Mouse (Mus musculus): ENCODE measurements around the gene Mfap3. TPM values are rescaled to one million over a fixed set of nuclear protein-coding genes. Genes with fewer than 3 reads are reported as not detected.
"Not testable (repeated sequence)": the region's sequence is repeated elsewhere in the genome, so short reads cannot be mapped to it uniquely, and the experiment has no call there.

The Mfap3 gene
- polyA plus RNA-seq, 1 experiment from 2014 or later = 56.3 TPM

GRCm38 (mm10) chr11:57532306-57532705 is 13.8 kb downstream of the Mfap3 start:
- Histone ChIP-seq H3K4me3 (no peak overlapping the region), H3K27me3 (no peaks in the 10 kb centered on the region), H3K4me2 (replicated peaks) (no peak overlapping the region), H3K9ac (no peak overlapping the region), H3K27ac (no peak overlapping the region), H3K4me1 (no peaks in the 10 kb centered on the region), H3K36me3 (peaks cover 63% of the 10 kb centered on the region), H3K9me3 (no peaks in the 10 kb centered on the region)
- no peak for ATAC-seq (ENCODE audit: low FRiP score, low read depth)
- 95% methylated on average over 4 of the region's 4 CpGs for WGBS

GRCm38 (mm10) chr11:57535912-57536311 is 17.4 kb downstream of the Mfap3 start:
- no peak for ATAC-seq (ENCODE audit: low FRiP score, low read depth)
- Histone ChIP-seq H3K9ac (no peak overlapping the region), H3K9me3 (no peaks in the 10 kb centered on the region), H3K4me2 (replicated peaks) (no peak overlapping the region), H3K4me3 (no peak overlapping the region), H3K27ac (no peak overlapping the region), H3K36me3 (peaks cover 29% of the 10 kb centered on the region), H3K4me1 (no peaks in the 10 kb centered on the region), H3K27me3 (no peaks in the 10 kb centered on the region)
- 94% methylated on average over 5 of the region's 5 CpGs for WGBS

GRCm38 (mm10) chr11:57539841-57540418 is 21.5 kb downstream of the Mfap3 start:
- ATAC-seq (ENCODE audit: low FRiP score, low read depth) = no peak
- Histone ChIP-seq H3K9me3 (no peaks in the 10 kb centered on the region), H3K27ac (no peak overlapping the region), H3K4me3 (no peak overlapping the region), H3K36me3 (no peaks in the 10 kb centered on the region), H3K4me1 (no peaks in the 10 kb centered on the region), H3K9ac (no peak overlapping the region), H3K27me3 (no peaks in the 10 kb centered on the region), H3K4me2 (replicated peaks) (no peak overlapping the region)
- 76% methylated on average over 5 of the region's 5 CpGs for WGBS

GRCm38 (mm10) chr11:57540681-57541080 is 22.2 kb downstream of the Mfap3 start:
- H3K9me3 ChIP-seq = no peaks in the 10 kb centered on the region
- no peak for ATAC-seq (ENCODE audit: low FRiP score, low read depth)
- H3K9ac ChIP-seq = no peak overlapping the region
- no peaks in the 10 kb centered on the region for H3K4me1 ChIP-seq
- H3K36me3 ChIP-seq = no peaks in the 10 kb centered on the region
- no peak overlapping the region for H3K4me3 ChIP-seq
- no peak overlapping the region for H3K27ac ChIP-seq
- no peaks in the 10 kb centered on the region for H3K27me3 ChIP-seq
- no peak overlapping the region for H3K4me2 ChIP-seq (replicated peaks)
- WGBS = 90% methylated on average over 2 of the region's 2 CpGs

- no peak overlapping the region for H3K9ac ChIP-seq
- 20% methylated on average over 18 of the region's 18 CpGs for WGBS
- H3K4me3 ChIP-seq = peak overlapping the region; percentile 5; the same call in 1 of the 2 replicates
- H3K36me3 ChIP-seq = no peaks in the 10 kb centered on the region
- no peaks in the 10 kb centered on the region for H3K9me3 ChIP-seq
- H3K4me1 ChIP-seq = peaks cover 27% of the 10 kb centered on the region
- peak overlapping the region; percentile 54 for H3K4me2 ChIP-seq (replicated peaks)
- H3K27ac ChIP-seq = peak overlapping the region; percentile 11; the same call in 1 of the 2 replicates
- peaks cover 8% of the 10 kb centered on the region for H3K27me3 ChIP-seq
- peak; percentile 84 for ATAC-seq (ENCODE audit: low FRiP score, low read depth)
Observed at GRCm38 (mm10) chr11:57548618-57549550, 30.4 kb downstream of the Mfap3 start.

GRCm38 (mm10) chr11:57550230-57550629 is 31.8 kb downstream of the Mfap3 start:
- no peak overlapping the region for H3K4me2 ChIP-seq (replicated peaks)
- peaks cover 8% of the 10 kb centered on the region for H3K27me3 ChIP-seq
- H3K9me3 ChIP-seq = no peaks in the 10 kb centered on the region
- H3K27ac ChIP-seq = no peak overlapping the region
- no peaks in the 10 kb centered on the region for H3K36me3 ChIP-seq
- no peak overlapping the region for H3K4me3 ChIP-seq
- no peak overlapping the region for H3K9ac ChIP-seq
- WGBS = 89% methylated on average over 2 of the region's 2 CpGs
- ATAC-seq (ENCODE audit: low FRiP score, low read depth) = no peak
- peaks cover 27% of the 10 kb centered on the region for H3K4me1 ChIP-seq

GRCm38 (mm10) chr11:57551016-57551415 is 32.6 kb downstream of the Mfap3 start:
- no peak for ATAC-seq (ENCODE audit: low FRiP score, low read depth)
- no peak overlapping the region for H3K9ac ChIP-seq
- H3K4me1 ChIP-seq = peaks cover 27% of the 10 kb centered on the region
- H3K4me2 ChIP-seq (replicated peaks) = no peak overlapping the region
- H3K27me3 ChIP-seq = peaks cover 8% of the 10 kb centered on the region
- WGBS = 84% methylated on average over 8 of the region's 8 CpGs
- no peak overlapping the region for H3K27ac ChIP-seq
- H3K4me3 ChIP-seq = no peak overlapping the region
- H3K36me3 ChIP-seq = no peaks in the 10 kb centered on the region
- H3K9me3 ChIP-seq = no peaks in the 10 kb centered on the region

- Histone ChIP-seq H3K9ac (no peak overlapping the region), H3K4me3 (no peak overlapping the region), H3K27me3 (peaks cover 8% of the 10 kb centered on the region), H3K9me3 (no peaks in the 10 kb centered on the region), H3K4me2 (replicated peaks) (no peak overlapping the region), H3K4me1 (peaks cover 16% of the 10 kb centered on the region), H3K27ac (no peak overlapping the region), H3K36me3 (no peaks in the 10 kb centered on the region)
- no peak for ATAC-seq (ENCODE audit: low FRiP score, low read depth)
- 66% methylated on average over 9 of the region's 9 CpGs for WGBS
Observed at GRCm38 (mm10) chr11:57553015-57553780, 34.7 kb downstream of the Mfap3 start.

GRCm38 (mm10) chr11:57557936-57558335 is 39.5 kb downstream of the Mfap3 start:
- H3K9ac ChIP-seq; ATAC-seq (ENCODE audit: low FRiP score, low read depth); H3K36me3 ChIP-seq; H3K27ac ChIP-seq; H3K4me3 ChIP-seq; H3K9me3 ChIP-seq; H3K27me3 ChIP-seq; H3K4me1 ChIP-seq; H3K4me2 ChIP-seq (replicated peaks): not testable (repeated sequence)
- 69% methylated on average over 9 of the region's 10 CpGs for WGBS

- Histone ChIP-seq H3K9ac (no peak overlapping the region), H3K27ac (no peak overlapping the region), H3K27me3 (peaks cover 4% of the 10 kb centered on the region; the same call in 1 of the 2 replicates), H3K4me3 (no peak overlapping the region), H3K36me3 (no peaks in the 10 kb centered on the region), H3K4me1 (peaks cover 18% of the 10 kb centered on the region), H3K9me3 (peaks cover 6% of the 10 kb centered on the region; the same call in 1 of the 2 replicates), H3K4me2 (replicated peaks) (no peak overlapping the region)
- WGBS = 55% methylated on average over 12 of the region's 12 CpGs
- no peak for ATAC-seq (ENCODE audit: low FRiP score, low read depth)
Observed at GRCm38 (mm10) chr11:57564564-57564963, 46.1 kb downstream of the Mfap3 start.

- Histone ChIP-seq H3K9ac (no peak overlapping the region), H3K27ac (no peak overlapping the region), H3K4me3 (no peak overlapping the region), H3K36me3 (no peaks in the 10 kb centered on the region), H3K27me3 (peaks cover 4% of the 10 kb centered on the region; the same call in 1 of the 2 replicates), H3K9me3 (peaks cover 11% of the 10 kb centered on the region; the same call in 1 of the 2 replicates), H3K4me2 (replicated peaks) (no peak overlapping the region), H3K4me1 (peaks cover 18% of the 10 kb centered on the region)
- 40% methylated on average over 18 of the region's 18 CpGs for WGBS
- ATAC-seq (ENCODE audit: low FRiP score, low read depth) = no peak
Observed at GRCm38 (mm10) chr11:57566091-57567035, 47.9 kb downstream of the Mfap3 start.
